Mouse (Mus musculus) forebrain, embryonic 12.5 days (tissue): Measurements from ENCODE around the gene Kmt2c. TPM values are rescaled to one million over a fixed set of nuclear protein-coding genes. Genes with fewer than 3 reads are reported as not detected.
"Not testable (repeated sequence)": the region's sequence is repeated elsewhere in the genome, so short reads cannot be mapped to it uniquely, and the experiment has no call there.

Experiments
- ATAC-seq: fragments of 200-750 bp; cut with Nextera tagmentation; 2 replicates; pipeline ENCODE4 v1.8.0; 2017; ENCODE audit warnings: moderate TSS enrichment; ENCODE audit not compliant: low FRiP score
- H3K27ac ChIP-seq: fragments of 300-500 bp; sonication (generic); 2 replicates; pipeline ENCODE4 v1.5.1; 2016; ENCODE audit warnings: mild to moderate bottlenecking
- H3K27me3 ChIP-seq: fragments of 300-500 bp; sonication (generic); 2 replicates; pipeline ENCODE4 v1.6.1; 2016; ENCODE audit warnings: mild to moderate bottlenecking
- H3K36me3 ChIP-seq: fragments of 300-500 bp; sonication (generic); replicated peaks from 2 replicates; pipeline ENCODE4 v1.6.1; 2016; ENCODE audit warnings: mild to moderate bottlenecking
- H3K4me1 ChIP-seq: fragments of 300-500 bp; sonication (generic); 2 replicates; pipeline ENCODE4 v1.6.1; 2016
- H3K4me2 ChIP-seq: fragments of 300-500 bp; sonication (generic); 2 replicates; pipeline ENCODE4 v1.6.1; 2016; ENCODE audit warnings: mild to moderate bottlenecking, moderate library complexity
- H3K4me3 ChIP-seq: fragments of 300-500 bp; sonication (generic); replicated peaks from 2 replicates; pipeline ENCODE4 v1.5.1; 2016; ENCODE audit warnings: mild to moderate bottlenecking
- H3K9ac ChIP-seq: fragments of 300-500 bp; sonication (generic); 2 replicates; pipeline ENCODE4 v1.6.1; 2016; ENCODE audit warnings: mild to moderate bottlenecking
- H3K9me3 ChIP-seq: fragments of 300-500 bp; sonication (generic); 2 replicates; pipeline ENCODE4 v1.6.1; 2016
- WGBS: fragments of 180-500 bp; shearing (Covaris S2); methylation state at CpG from one replicate; pipeline ENCODE4 v1.1.7; 2016; 5-methylcytosine and 5-hydroxymethylcytosine counted together
- polyA plus RNA-seq: library from polyadenylated mRNA; unstranded; fragments of >200 nt; fragmentation: Nextera tagmentation; extraction: Ambion mirVana; gene quantifications from 2 replicates; pipeline ENCODE4 v1.2.1, GENCODE M21; 2016

Gene Kmt2c
- polyA plus RNA-seq, 1 experiment from 2014 or later: 29.6 TPM

DNA sequence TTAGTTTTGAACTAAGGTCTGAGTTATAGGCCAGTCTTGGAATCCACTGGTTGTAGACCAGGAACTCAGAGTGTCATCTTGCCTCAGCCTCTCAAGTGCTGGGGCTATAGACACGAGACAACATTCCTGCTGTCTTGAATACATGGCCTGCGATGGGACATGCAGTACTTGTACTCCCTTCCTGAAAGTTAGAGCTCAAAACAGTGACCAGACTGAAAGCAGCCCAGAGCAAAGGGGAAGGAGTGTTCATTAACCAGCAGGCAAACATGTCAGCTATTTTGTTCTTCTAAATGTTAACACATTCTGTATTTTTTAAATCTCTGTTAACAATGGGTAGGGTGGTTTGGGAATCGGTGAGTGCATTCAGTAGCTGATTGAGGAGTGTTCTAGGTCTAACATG is 251.5 kb downstream of the Kmt2c start:
- no peak for ATAC-seq
- peaks cover 22% of the 10 kb centered on the region for H3K36me3 ChIP-seq
- no peak overlapping the region for H3K4me3 ChIP-seq
- no peak overlapping the region for H3K4me2 ChIP-seq
- H3K4me1 ChIP-seq: no peaks in the 10 kb centered on the region
- H3K9ac ChIP-seq: no peak overlapping the region
- 84% methylated on average over 3 of the region's 3 CpGs for WGBS
- H3K27me3 ChIP-seq: no peaks in the 10 kb centered on the region
- no peak overlapping the region for H3K27ac ChIP-seq
- H3K9me3 ChIP-seq: no peaks in the 10 kb centered on the region

DNA sequence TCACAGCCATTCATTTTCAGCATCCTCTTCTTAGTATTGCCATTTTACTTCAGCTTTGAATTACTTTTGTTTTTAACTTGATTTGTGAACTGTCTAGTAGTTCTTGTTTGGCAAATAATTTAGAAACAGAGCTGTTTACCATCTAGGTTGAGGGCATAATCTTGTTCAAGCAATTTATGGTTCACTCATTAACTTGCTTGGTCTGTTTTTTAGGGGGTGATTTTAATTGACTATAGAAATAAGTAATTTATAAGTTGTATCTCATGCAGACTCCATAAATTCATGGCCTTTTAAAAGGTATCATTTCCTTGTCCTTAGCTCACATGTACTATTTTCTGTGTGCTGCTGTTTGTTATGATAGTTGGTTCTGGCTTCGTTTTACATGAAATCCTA is 252.1 kb downstream of the Kmt2c start:
- peaks cover 16% of the 10 kb centered on the region for H3K36me3 ChIP-seq
- no peak overlapping the region for H3K4me2 ChIP-seq
- H3K4me3 ChIP-seq: no peak overlapping the region
- no peaks in the 10 kb centered on the region for H3K27me3 ChIP-seq
- no peak overlapping the region for H3K27ac ChIP-seq
- WGBS: 77% methylated on average over 1 of the region's 1 CpGs
- H3K9me3 ChIP-seq: no peaks in the 10 kb centered on the region
- H3K9ac ChIP-seq: no peak overlapping the region
- H3K4me1 ChIP-seq: no peaks in the 10 kb centered on the region
- no peak for ATAC-seq

DNA sequence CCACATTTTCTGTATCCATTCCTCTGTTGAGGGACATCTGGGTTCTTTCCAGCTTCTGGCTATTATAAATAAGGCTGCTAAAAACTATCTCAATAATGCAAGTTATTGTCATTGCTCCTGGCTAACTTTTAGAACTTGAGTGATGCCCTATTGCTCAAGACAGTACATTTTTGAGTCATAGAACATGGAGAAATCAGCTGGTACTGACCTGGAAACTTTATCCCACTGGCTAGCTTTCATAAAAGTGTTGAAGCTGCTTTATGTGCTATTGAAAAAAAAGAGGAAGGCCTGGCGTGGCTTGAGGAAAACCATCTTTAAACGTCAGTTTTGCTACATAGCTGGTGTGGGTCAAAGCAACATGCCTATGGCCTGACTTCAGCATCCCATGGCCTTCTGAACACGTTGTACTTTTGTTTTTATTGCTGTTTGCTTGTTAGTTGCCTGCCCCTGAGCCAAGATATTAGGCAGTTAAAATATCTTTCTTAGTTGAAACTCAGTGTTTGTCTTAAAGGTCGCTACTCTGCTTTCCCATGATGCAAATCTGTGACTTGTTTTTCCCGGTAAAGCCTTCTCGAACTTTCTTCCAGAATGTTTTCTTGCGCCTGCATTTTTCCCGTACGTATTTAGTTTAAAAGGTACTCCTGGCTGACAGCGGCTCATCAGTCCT is 252.6 kb downstream of the Kmt2c start:
- no peaks in the 10 kb centered on the region for H3K27me3 ChIP-seq
- H3K9ac ChIP-seq: no peak overlapping the region
- ATAC-seq: no peak
- no peaks in the 10 kb centered on the region for H3K9me3 ChIP-seq
- no peak overlapping the region for H3K27ac ChIP-seq
- no peak overlapping the region for H3K4me2 ChIP-seq
- no peaks in the 10 kb centered on the region for H3K4me1 ChIP-seq
- 88% methylated on average over 10 of the region's 10 CpGs for WGBS
- no peak overlapping the region for H3K4me3 ChIP-seq
- H3K36me3 ChIP-seq: peaks cover 11% of the 10 kb centered on the region

DNA sequence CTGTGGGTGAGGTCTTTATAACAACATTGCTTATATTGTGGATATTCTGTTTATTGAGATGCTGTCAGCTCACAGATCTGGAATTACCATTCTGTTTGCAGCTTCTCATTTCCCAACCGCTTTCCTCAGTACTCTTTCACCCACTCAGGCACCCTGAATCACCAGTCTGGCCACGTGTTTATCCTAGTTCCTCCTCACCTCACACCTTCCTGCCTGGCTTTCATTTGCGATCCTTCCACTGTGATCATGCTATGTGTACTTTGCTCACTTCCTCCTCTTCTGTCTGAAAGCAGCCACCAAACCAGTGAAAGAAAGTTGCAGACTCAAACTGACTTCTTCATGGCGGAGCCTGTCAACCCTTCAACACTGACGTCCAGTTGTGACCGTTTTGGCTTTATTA is 255.5 kb downstream of the Kmt2c start:
- 96% methylated on average over 6 of the region's 6 CpGs for WGBS

DNA sequence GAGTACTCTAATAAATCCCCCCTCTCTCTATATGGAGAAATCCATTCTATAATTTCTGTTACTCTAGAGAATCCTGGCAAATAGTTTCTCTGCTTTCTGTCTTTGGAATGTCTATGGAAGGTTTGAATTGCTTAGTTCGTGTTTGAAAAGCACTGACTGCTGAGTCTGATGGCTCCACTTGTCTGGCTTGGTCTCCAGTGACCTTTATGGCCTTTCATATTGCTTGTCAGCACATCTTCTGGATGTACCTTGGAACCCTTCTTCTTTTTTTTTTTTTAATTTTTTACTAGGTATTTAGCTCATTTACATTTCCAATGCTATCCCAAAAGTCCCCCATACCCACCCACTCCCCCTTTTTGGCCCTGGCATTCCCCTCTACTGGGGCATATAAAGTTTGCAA is 274.2 kb downstream of the Kmt2c start:
- not testable (repeated sequence) for H3K4me1 ChIP-seq

More for the DNA sequence above, 255.5 kb downstream of the Kmt2c start:
- Histone ChIP-seq H3K9ac (no peak overlapping the region), H3K27me3 (no peaks in the 10 kb centered on the region), H3K27ac (no peak overlapping the region), H3K9me3 (no peaks in the 10 kb centered on the region), H3K36me3 (peaks cover 7% of the 10 kb centered on the region), H3K4me1 (no peaks in the 10 kb centered on the region), H3K4me2 (no peak overlapping the region), H3K4me3 (no peak overlapping the region)
- ATAC-seq: no peak

DNA sequence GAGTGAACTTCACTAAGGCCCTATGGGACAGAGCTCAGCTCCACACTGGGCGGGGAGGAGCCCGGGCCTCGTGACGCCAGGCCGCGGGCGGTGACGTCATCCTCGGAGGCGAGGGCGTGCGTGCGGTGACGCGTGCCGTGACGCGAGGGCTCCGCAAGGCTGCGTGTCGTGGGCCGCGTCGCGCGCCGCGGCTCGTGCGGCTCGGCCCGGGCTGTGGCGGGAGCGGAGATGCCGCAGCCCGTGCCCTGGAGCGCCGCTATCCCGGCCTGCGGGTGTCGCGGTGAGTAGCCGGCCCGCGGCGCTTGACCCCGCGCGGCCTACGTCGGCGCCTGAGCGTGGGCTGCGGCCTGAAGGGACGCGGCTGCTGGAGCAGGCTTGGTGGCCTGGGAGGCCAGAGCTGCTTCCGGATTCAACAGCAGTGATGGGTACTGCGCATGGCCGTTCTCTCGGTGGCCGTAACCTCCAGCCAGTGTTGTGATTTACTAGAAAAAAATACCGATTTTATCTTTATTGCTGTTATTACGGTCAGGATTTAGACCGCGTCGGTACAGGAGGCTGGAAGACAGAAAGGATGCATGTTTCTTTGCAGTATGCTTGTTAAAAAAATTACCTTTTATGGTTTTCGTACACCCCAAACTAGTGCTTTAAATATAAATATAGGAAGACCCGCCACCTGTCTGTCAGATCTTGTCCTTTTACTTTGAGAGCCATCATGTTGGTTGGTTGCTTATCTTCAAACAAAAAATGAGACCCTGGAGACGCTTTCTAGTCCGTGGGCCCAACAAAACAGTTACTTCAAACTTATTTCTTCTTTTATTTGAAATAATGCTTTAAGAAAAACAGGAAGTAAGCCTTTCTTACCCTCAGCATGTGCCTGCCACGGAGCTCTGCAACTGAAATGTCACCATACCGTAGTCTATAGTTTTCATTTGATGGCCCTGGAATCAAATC is 275.6 kb downstream of the Kmt2c start, which contains the start of gene E130116L18Rik:
Gene E130116L18Rik, minus strand, starts transcription at position 402 of the 951 bp plus-strand sequence.
- 5% methylated on average over 71 of the region's 72 CpGs for WGBS
- no peaks in the 10 kb centered on the region for H3K27me3 ChIP-seq
- H3K27ac ChIP-seq: peak within 1 kb of the TSS; percentile 86

More for the DNA sequence above, 274.2 kb downstream of the Kmt2c start:
- H3K36me3 ChIP-seq, H3K9me3 ChIP-seq, H3K9ac ChIP-seq, H3K27ac ChIP-seq, H3K4me2 ChIP-seq, ATAC-seq, H3K27me3 ChIP-seq, H3K4me3 ChIP-seq: not testable (repeated sequence)
- 94% methylated on average over 1 of the region's 1 CpGs for WGBS

More for the DNA sequence above, 275.6 kb downstream of the Kmt2c start, which contains the start of gene E130116L18Rik:
- H3K4me3 ChIP-seq: peak within 1 kb of the TSS; percentile 69
- peak; percentile 97 for ATAC-seq
- peak within 1 kb of the TSS; percentile 87 for H3K9ac ChIP-seq
- no peaks in the 10 kb centered on the region for H3K9me3 ChIP-seq
- peaks cover 8% of the 10 kb centered on the region for H3K4me1 ChIP-seq
- H3K4me2 ChIP-seq: peak within 1 kb of the TSS; percentile 60
- no peaks in the 10 kb centered on the region for H3K36me3 ChIP-seq

Other genes starting within 250 kb of the Kmt2c start
- 0.15 TPM in 1 of 2 replicates, not detected in the other for gene Cct8l1, start 17.3 kb upstream of the Kmt2c start, polyA plus RNA-seq
- gene Xrcc2, start 207.0 kb upstream of the Kmt2c start, polyA plus RNA-seq: 14.0 and 18.1 TPM in 2 replicates